Mouse (Mus musculus) MEL (cell line): ENCODE results near the gene Abi3. TPM values are rescaled to one million over a fixed set of nuclear protein-coding genes. Genes with fewer than 3 reads are reported as not detected.

ENCODE experiments used
- DNase-seq: peaks from one replicate; pipeline ENCODE4 v3.0.0; 2011; ENCODE audit warnings: low read depth, low spot score
- H3K27ac ChIP-seq: 2 replicates; pipeline ENCODE4 v1.5.1; 2012; ENCODE audit warnings: low read depth, mild to moderate bottlenecking, control low read depth, low read length, moderate library complexity; ENCODE audit not compliant: control insufficient read depth
- H3K27me3 ChIP-seq, 2 experiments: fragments of 150-350 bp in 1 of 2; sonication (generic) in 1 of 2; 2 replicates each; pipeline ENCODE4 v1.6.1; 2012; ENCODE audit warnings: low read length in 2 of 2, mild to moderate bottlenecking in 2 of 2, improper control_type of control experiment in 1 of 2, moderate library complexity in 1 of 2; ENCODE audit not compliant: insufficient read depth in 2 of 2, control insufficient read depth in 1 of 2
- H3K36me3 ChIP-seq, 2 experiments: 2 replicates each; pipeline ENCODE4 v1.6.1; 2012 to 2014; ENCODE audit warnings: low read length in 2 of 2, improper control_type of control experiment in 1 of 2, inconsistent platforms in 1 of 2, mild to moderate bottlenecking in 1 of 2; ENCODE audit not compliant: insufficient read depth in 2 of 2, control insufficient read depth in 1 of 2
- H3K4me1 ChIP-seq, 2 experiments: fragments of 150-350 bp in 1 of 2; sonication (generic) in 1 of 2; 2 replicates each; pipeline ENCODE4 v1.6.1; 2012; ENCODE audit warnings: low read length in 2 of 2, improper control_type of control experiment in 1 of 2, mild to moderate bottlenecking in 1 of 2; ENCODE audit not compliant: insufficient read depth in 2 of 2, control insufficient read depth in 1 of 2
- H3K4me3 ChIP-seq, 2 experiments: fragments of 150-350 bp in 1 of 2; sonication (generic) in 1 of 2; 2 replicates each; pipeline ENCODE4 v1.5.1; 2012; ENCODE audit warnings: low read depth in 2 of 2, low read length in 2 of 2, mild to moderate bottlenecking in 2 of 2, moderate library complexity in 2 of 2, control low read depth in 1 of 2, improper control_type of control experiment in 1 of 2; ENCODE audit not compliant: control insufficient read depth in 1 of 2, insufficient read depth in 1 of 2
- H3K79me2 ChIP-seq: 2 replicates; pipeline ENCODE4 v1.6.1; 2012; ENCODE audit warnings: mild to moderate bottlenecking, low read length, moderate library complexity; ENCODE audit not compliant: control insufficient read depth, poor library complexity, insufficient read depth
- H3K9ac ChIP-seq: 2 replicates; pipeline ENCODE4 v1.6.1; 2012; ENCODE audit warnings: low read depth, mild to moderate bottlenecking, control low read depth, low read length, moderate library complexity; ENCODE audit not compliant: control insufficient read depth, poor library complexity, severe bottlenecking
- H3K9me3 ChIP-seq: fragments of 150-350 bp; sonication (generic); replicated peaks from 2 replicates; pipeline ENCODE4 v1.6.1; 2012; ENCODE audit warnings: mild to moderate bottlenecking, low read length, improper control_type of control experiment, moderate library complexity; ENCODE audit not compliant: insufficient read depth
- CHD1 ChIP-seq: IDR thresholded peaks from 2 replicates; pipeline ENCODE4 v1.6.1; 2012; ENCODE audit warnings: low read depth, mild to moderate bottlenecking, inconsistent platforms, low read length, improper control_type of control experiment
- CTCF ChIP-seq, 3 experiments: IDR thresholded peaks in 2 of 3; conservative IDR thresholded peaks in 1 of 3; 2 replicates each; pipeline ENCODE4 v1.5.1; 2011 to 2012; ENCODE audit warnings: low read length in 3 of 3, low read depth in 2 of 3, mild to moderate bottlenecking in 2 of 3, improper control_type of control experiment in 1 of 3, inconsistent platforms in 1 of 3, mixed read lengths in 1 of 3, moderate library complexity in 1 of 3; ENCODE audit not compliant: control insufficient read depth in 1 of 3, insufficient read depth in 1 of 3, poor library complexity in 1 of 3, severe bottlenecking in 1 of 3
- E2F4 ChIP-seq: IDR thresholded peaks from 2 replicates; pipeline ENCODE4 v1.6.1; 2011; ENCODE audit warnings: low read depth, low read length, improper control_type of control experiment, borderline replicate concordance
- EP300 ChIP-seq, 2 experiments: IDR thresholded peaks; 2 replicates each; pipeline ENCODE4 v1.6.1; 2011; ENCODE audit warnings: improper control_type of control experiment in 2 of 2, low read length in 2 of 2, low read depth in 1 of 2, mild to moderate bottlenecking in 1 of 2
- ETS1 ChIP-seq: IDR thresholded peaks from 2 replicates; pipeline ENCODE4 v1.6.1; 2012; ENCODE audit warnings: low read depth, mild to moderate bottlenecking, inconsistent platforms, low read length, improper control_type of control experiment, moderate library complexity
- GABPA ChIP-seq: IDR thresholded peaks from 2 replicates; pipeline ENCODE4 v1.6.1; 2012; ENCODE audit warnings: low read depth, mild to moderate bottlenecking, inconsistent platforms, low read length, improper control_type of control experiment, moderate library complexity
- GATA1 ChIP-seq: IDR thresholded peaks from 2 replicates; pipeline ENCODE4 v1.6.1; 2011; ENCODE audit warnings: low read depth, low read length, improper control_type of control experiment
- HCFC1 ChIP-seq: IDR thresholded peaks from 2 replicates; pipeline ENCODE4 v1.6.1; 2012; ENCODE audit warnings: low read depth, mild to moderate bottlenecking, inconsistent platforms, low read length, improper control_type of control experiment, moderate library complexity
- KAT2A ChIP-seq: conservative IDR thresholded peaks from 2 replicates; pipeline ENCODE4 v1.6.1; 2012; ENCODE audit warnings: low read depth, low read length, improper control_type of control experiment, inconsistent platforms
- MAFK ChIP-seq: IDR thresholded peaks from 2 replicates; pipeline ENCODE4 v1.6.1; 2011; ENCODE audit warnings: low read depth, mild to moderate bottlenecking, low read length, improper control_type of control experiment, borderline replicate concordance
- MAX ChIP-seq: IDR thresholded peaks from 2 replicates; pipeline ENCODE4 v1.6.1; 2011; ENCODE audit warnings: low read length, improper control_type of control experiment
- MEF2A ChIP-seq: IDR thresholded peaks from 2 replicates; pipeline ENCODE4 v1.6.1; 2014; ENCODE audit warnings: low read depth, mild to moderate bottlenecking, inconsistent platforms, low read length, improper control_type of control experiment; ENCODE audit not compliant: poor library complexity, insufficient replicate concordance, severe bottlenecking; ENCODE audit errors: extremely low read depth
- MXI1 ChIP-seq: IDR thresholded peaks from 2 replicates; pipeline ENCODE4 v1.6.1; 2011; ENCODE audit warnings: mild to moderate bottlenecking, low read depth, low read length, improper control_type of control experiment
- NELFE ChIP-seq: IDR thresholded peaks from 2 replicates; pipeline ENCODE4 v1.6.1; 2011; ENCODE audit warnings: low read depth, low read length, improper control_type of control experiment
- NRF1 ChIP-seq: IDR thresholded peaks from 2 replicates; pipeline ENCODE4 v1.6.1; 2014; ENCODE audit warnings: low read depth, mild to moderate bottlenecking, inconsistent platforms, low read length, improper control_type of control experiment, moderate library complexity; ENCODE audit not compliant: poor library complexity, insufficient read depth, severe bottlenecking
- POLR2AphosphoS2 ChIP-seq: IDR thresholded peaks from 2 replicates; pipeline ENCODE4 v1.6.1; 2011; ENCODE audit warnings: low read length, improper control_type of control experiment
- POLR2AphosphoS5 ChIP-seq: IDR thresholded peaks from 2 replicates; pipeline ENCODE4 v1.6.1; 2012; ENCODE audit warnings: low read depth, borderline replicate concordance, mild to moderate bottlenecking, inconsistent platforms, low read length, moderate library complexity, mixed read lengths
- RCOR1 ChIP-seq: IDR thresholded peaks from 2 replicates; pipeline ENCODE4 v1.6.1; 2012; ENCODE audit warnings: low read depth, mild to moderate bottlenecking, inconsistent platforms, low read length, improper control_type of control experiment
- SMC3 ChIP-seq: IDR thresholded peaks from 2 replicates; pipeline ENCODE4 v1.6.1; 2011; ENCODE audit warnings: low read depth, low read length, improper control_type of control experiment
- TAL1 ChIP-seq: IDR thresholded peaks from 2 replicates; pipeline ENCODE4 v1.6.1; 2012; ENCODE audit warnings: mild to moderate bottlenecking, inconsistent platforms, low read length, moderate library complexity, mixed read lengths
- TBP ChIP-seq: IDR thresholded peaks from 2 replicates; pipeline ENCODE4 v1.8.0; 2011; ENCODE audit warnings: low read depth, low read length, improper control_type of control experiment
- TCF12 ChIP-seq: IDR thresholded peaks from 2 replicates; pipeline ENCODE4 v1.6.1; 2014; ENCODE audit warnings: low read depth, mild to moderate bottlenecking, inconsistent platforms, low read length, improper control_type of control experiment, moderate library complexity
- USF1 ChIP-seq: IDR thresholded peaks from 2 replicates; pipeline ENCODE4 v1.6.1; 2014; ENCODE audit warnings: low read depth, mild to moderate bottlenecking, inconsistent platforms, low read length, improper control_type of control experiment, moderate library complexity
- USF2 ChIP-seq, 2 experiments: IDR thresholded peaks; 2 replicates each; pipeline ENCODE4 v1.6.1; 2011 to 2012; ENCODE audit warnings: improper control_type of control experiment in 2 of 2, low read length in 2 of 2, borderline replicate concordance in 1 of 2, inconsistent platforms in 1 of 2, low read depth in 1 of 2, mild to moderate bottlenecking in 1 of 2; ENCODE audit not compliant: insufficient read depth in 1 of 2
- ZC3H11A ChIP-seq: IDR thresholded peaks from 2 replicates; pipeline ENCODE4 v1.6.1; 2012; ENCODE audit warnings: low read depth, mild to moderate bottlenecking, inconsistent platforms, low read length, improper control_type of control experiment
- ZKSCAN1 ChIP-seq: IDR thresholded peaks from 2 replicates; pipeline ENCODE4 v1.6.1; 2012; ENCODE audit warnings: low read depth, mild to moderate bottlenecking, inconsistent platforms, low read length, improper control_type of control experiment, moderate library complexity
- ZNF384 ChIP-seq: IDR thresholded peaks from 2 replicates; pipeline ENCODE4 v1.6.1; 2012; ENCODE audit warnings: low read depth, mild to moderate bottlenecking, inconsistent platforms, low read length, improper control_type of control experiment
- polyA plus RNA-seq, 2 experiments: library from polyadenylated mRNA; stranded (reverse) in 1 of 2; unstranded in 1 of 2; fragments of >175 nt in 1 of 2; fragments of >200 nt in 1 of 2; gene quantifications; 2 replicates each; pipeline versions ENCODE4 v1.2.1 to v1.2.4; 2012; ENCODE audit warnings: low replicate concordance in 2 of 2, low read depth in 1 of 2; ENCODE audit not compliant: insufficient read length in 2 of 2, insufficient read depth in 1 of 2, missing spikeins in 1 of 2
- total RNA-seq: library from RNA; depleted of rRNA; stranded (reverse); fragments of 300-350 nt; gene quantifications from 2 replicates; pipeline ENCODE4 v1.2.3, GENCODE M21; 2012

The Abi3 gene
- total and polyA plus RNA-seq, 3 experiments, result 3.3 to 15.4 TPM; not detected in 1

- 0 out of 2 replicates have a peak, but pooled peaks have one; percentile 9 for TF ChIP-seq GATA1
- no peak; the same call in 1 of the 2 replicates for TF ChIP-seq TCF12
- peak in 1 of 2 experiments; percentile 78; a peak in 1 of 4 replicates for TF ChIP-seq EP300 (IDR thresholded peaks at IDR 0.05; ENCODE audit: low read depth in 1 of 2, low read length in 2 of 2)
- no peak for TF ChIP-seq MXI1
- no peak for TF ChIP-seq NRF1
- TF ChIP-seq MAFK, result no peak
- no peak for TF ChIP-seq USF1
- no peak for TF ChIP-seq MEF2A
These were observed 33.7 kb downstream of the Abi3 start (continued) for GRCm38 (mm10) chr11:95808448-95809011.

GRCm38 (mm10) chr11:95807884-95808283 is 34.4 kb downstream of the Abi3 start:
- no peak for TF ChIP-seq SMC3
- no peak for TF ChIP-seq POLR2AphosphoS5
- no peak for TF ChIP-seq USF2 (IDR thresholded peaks at IDR 0.05; ENCODE audit: borderline replicate concordance in 1 of 2, insufficient read depth in 1 of 2, low read depth in 1 of 2, low read length in 2 of 2)
- TF ChIP-seq USF1, result no peak
- TF ChIP-seq, all 39 proteins: peak for 0
- H3K4me1 ChIP-seq, result peaks cover 18 to 42% of the 10 kb centered on the region in 2 experiments
- no peaks in the 10 kb centered on the region for H3K27me3 ChIP-seq
- peaks cover 0 to 22% of the 10 kb centered on the region in 2 experiments; a peak in 2 of 4 replicates for H3K36me3 ChIP-seq
- no peak overlapping the region for H3K9ac ChIP-seq
- H3K9me3 ChIP-seq, result no peaks in the 10 kb centered on the region
- H3K27ac ChIP-seq, result peak overlapping the region; percentile 61; the same call in 1 of the 2 replicates
- no peak overlapping the region for H3K4me3 ChIP-seq
- H3K79me2 ChIP-seq, result no peaks in the 10 kb centered on the region
- no peak for DNase-seq

- peaks cover 23 to 44% of the 10 kb centered on the region in 2 experiments for H3K4me1 ChIP-seq
- H3K27ac ChIP-seq, result no peak overlapping the region
- H3K9ac ChIP-seq, result no peak overlapping the region
- no peak for TF ChIP-seq E2F4
- peak; percentile 23; the same call in 1 of the 2 replicates for TF ChIP-seq MAX
- no peak for TF ChIP-seq TBP
- TF ChIP-seq GATA1, result no peak
- no peak for TF ChIP-seq GABPA
- no peak for TF ChIP-seq TAL1
- TF ChIP-seq NELFE, result no peak
- TF ChIP-seq ETS1, result 0 out of 2 replicates have a peak, but pooled peaks have one; percentile 47
- no peak for TF ChIP-seq USF2 (IDR thresholded peaks at IDR 0.05; ENCODE audit: borderline replicate concordance in 1 of 2, insufficient read depth in 1 of 2, low read depth in 1 of 2, low read length in 2 of 2)
- TF ChIP-seq POLR2AphosphoS2, result no peak
- no peak for TF ChIP-seq KAT2A
- no peak for TF ChIP-seq ZNF384
- TF ChIP-seq SMC3, result no peak
- no peak for TF ChIP-seq CTCF (IDR thresholded peaks at IDR 0.05 in 2 of 3, conservative IDR thresholded peaks at IDR 0.05 in 1 of 3; ENCODE audit: control insufficient read depth in 1 of 3, insufficient read depth in 1 of 3, low read depth in 2 of 3, low read length in 3 of 3, poor library complexity in 1 of 3, severe bottlenecking in 1 of 3)
- TF ChIP-seq POLR2AphosphoS5, result no peak
- no peak for TF ChIP-seq ZKSCAN1
- 0 out of 2 replicates have a peak, but pooled peaks have one; percentile 17 for TF ChIP-seq RCOR1
- TF ChIP-seq TCF12, result no peak
- no peak for TF ChIP-seq CHD1
- TF ChIP-seq ZC3H11A, result no peak
- no peak for TF ChIP-seq HCFC1
These were observed 36.7 kb downstream of the Abi3 start for GRCm38 (mm10) chr11:95805527-95805926.

More at GRCm38 (mm10) chr11:95805527-95805926, 36.7 kb downstream of the Abi3 start:
- peaks cover 0 to 26% of the 10 kb centered on the region in 2 experiments; a peak in 2 of 4 replicates for H3K36me3 ChIP-seq
- peak; percentile 72 for DNase-seq
- no peaks in the 10 kb centered on the region for H3K27me3 ChIP-seq
- no peaks in the 10 kb centered on the region for H3K9me3 ChIP-seq
- no peaks in the 10 kb centered on the region for H3K79me2 ChIP-seq
- no peak overlapping the region for H3K4me3 ChIP-seq
